Mouse (Mus musculus) G1E (cell line): ENCODE results near the gene Srp14.

Experiments
- CTCF ChIP-seq: IDR thresholded peaks from 2 replicates; pipeline ENCODE4 v1.5.1; 2012; ENCODE audit warnings: low read depth, low read length, inconsistent platforms, mixed read lengths
- GATA1 ChIP-seq: IDR thresholded peaks from 2 replicates; pipeline ENCODE4 v1.6.1; 2012; ENCODE audit warnings: borderline replicate concordance, low read length, inconsistent platforms, mixed read lengths

DNA sequence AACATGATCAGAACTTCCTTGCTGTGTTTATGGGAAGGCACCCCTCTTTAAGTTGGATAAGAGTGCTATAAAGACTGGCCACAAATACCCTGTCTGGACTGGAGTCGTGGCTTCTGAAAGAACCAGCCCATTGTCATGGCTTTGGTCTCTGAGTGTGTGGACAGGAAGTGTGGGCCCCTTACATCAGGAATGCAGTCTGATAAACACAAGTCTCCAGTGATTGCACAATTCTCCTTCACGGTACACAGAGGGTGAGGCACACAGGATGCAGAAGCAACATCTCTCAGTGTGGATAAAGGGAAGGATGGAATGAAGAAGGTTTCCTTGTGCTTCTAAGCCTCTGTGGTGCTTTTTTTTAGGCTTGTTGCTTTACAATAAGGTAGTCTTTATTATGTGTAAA, 42.8 kb upstream of the Srp14 start:
- TF ChIP-seq CTCF (no peak), GATA1 (no peak)
